Mouse (Mus musculus) adrenal gland, adult (tissue): ENCODE results near the gene Olfr361.
"Not testable (repeated sequence)": the region's sequence is repeated elsewhere in the genome, so short reads cannot be mapped to it uniquely, and the experiment has no call there.

Experiments used
- DNase-seq, 2 experiments: peaks; one replicate each; pipeline ENCODE4 v3.0.0; 2022 to 2023; ENCODE audit warnings: low spot score in 1 of 2; ENCODE audit not compliant: inconsistent age in 2 of 2

Olfr361 gene

GRCm38 (mm10) chr2:37089190-37089589 is at the start of gene Olfr361:
TSS of gene Olfr361 (minus strand) at chr2:37089290.
- not testable (repeated sequence) for DNase-seq

GRCm38 (mm10) chr2:37117810-37118209 is 28.7 kb upstream of the Olfr361 start, which contains the start of gene Olfr362:
TSS of gene Olfr362 (minus strand) at chr2:37117910.
- DNase-seq, result no peak

GRCm38 (mm10) chr2:37065446-37065845 is 23.6 kb downstream of the Olfr361 start, which contains the start of gene Olfr360:
TSS of gene Olfr360 (plus strand) at chr2:37065746.
- DNase-seq, result no peak
